Mouse (Mus musculus) heart, postnatal 36 days (tissue): ENCODE data around the gene Rad51b. TPM values are rescaled to one million over a fixed set of nuclear protein-coding genes. Genes with fewer than 3 reads are reported as not detected.

Source experiments
- DNase-seq, 2 experiments: peaks; one replicate each; pipeline ENCODE4 v3.0.0; 2021 to 2022
- intact Hi-C: fragments of 180-260 bp; cut with DNase I; formaldehyde crosslinking; loops from one replicate; pipeline ENCODE4 v1.15.1; 2025
- total RNA-seq, 2 experiments: library from RNA; stranded (reverse); gene quantifications; 2 replicates each; pipeline ENCODE4 v1.2.3; 2021

Gene Rad51b
- total RNA-seq, 2 experiments from 2014 or later, result 0.53 to 0.60 TPM

GRCm38 (mm10) chr12:79551274-79551673 is 254.2 kb downstream of the Rad51b start:
- DNase-seq, result no peak
- intact Hi-C loops, result no loop called here

GRCm38 (mm10) chr12:79553056-79553455 is 256.0 kb downstream of the Rad51b start:
- intact Hi-C loops, result no loop called here
- no peak for DNase-seq

GRCm38 (mm10) chr12:79557904-79558303 is 260.8 kb downstream of the Rad51b start:
- intact Hi-C loops, result no loop called here

GRCm38 (mm10) chr12:79558711-79559110 is 261.6 kb downstream of the Rad51b start:
- no peak for DNase-seq
- intact Hi-C loops, result no loop called here

More at GRCm38 (mm10) chr12:79557904-79558303, 260.8 kb downstream of the Rad51b start:
- no peak for DNase-seq

GRCm38 (mm10) chr12:79559410-79560015 is 262.4 kb downstream of the Rad51b start:
- intact Hi-C loops, result no loop called here
- DNase-seq, result no peak

- intact Hi-C loops, result no loop called here
- DNase-seq, result no peak
Measured at GRCm38 (mm10) chr12:79560084-79560699, 263.1 kb downstream of the Rad51b start.

GRCm38 (mm10) chr12:79560893-79561292 is 263.8 kb downstream of the Rad51b start:
- DNase-seq, result no peak
- intact Hi-C loops, result no loop called here

- DNase-seq, result no peak
- intact Hi-C loops, result no loop called here
Measured at GRCm38 (mm10) chr12:79574159-79575040, 277.3 kb downstream of the Rad51b start.

GRCm38 (mm10) chr12:79575041-79575541 is 278.0 kb downstream of the Rad51b start:
- no peak for DNase-seq
- intact Hi-C loops, result no loop called here

GRCm38 (mm10) chr12:79577525-79577924 is 280.4 kb downstream of the Rad51b start:
- intact Hi-C loops, result no loop called here
- no peak for DNase-seq

- intact Hi-C loops, result no loop called here
- DNase-seq, result peak; percentile 14 to 18
Measured at GRCm38 (mm10) chr12:79579018-79579585, 282.0 kb downstream of the Rad51b start.

GRCm38 (mm10) chr12:79579837-79580236 is 282.8 kb downstream of the Rad51b start:
- intact Hi-C loops, result no loop called here
- DNase-seq, result peak in 1 of 2 experiments; percentile 13

GRCm38 (mm10) chr12:79584556-79585307 is 287.6 kb downstream of the Rad51b start:
- DNase-seq, result no peak
- intact Hi-C loops, result no loop called here

- intact Hi-C loops, result no loop called here
- DNase-seq, result no peak
Measured at GRCm38 (mm10) chr12:79585336-79585735, 288.3 kb downstream of the Rad51b start.

GRCm38 (mm10) chr12:79588831-79589230 is 291.7 kb downstream of the Rad51b start:
- DNase-seq, result no peak
- intact Hi-C loops, result no loop called here

GRCm38 (mm10) chr12:79592206-79592605 is 295.1 kb downstream of the Rad51b start:
- no peak for DNase-seq
- intact Hi-C loops, result no loop called here

GRCm38 (mm10) chr12:79596842-79597241 is 299.8 kb downstream of the Rad51b start:
- intact Hi-C loops, result loop anchor here (5.0 kb wide), 1 partner anchor 65 kb away; no protein-coding TSS in a partner anchor

GRCm38 (mm10) chr12:79597351-79597750 is 300.3 kb downstream of the Rad51b start:
- no peak for DNase-seq
- intact Hi-C loops, result loop anchor here (5.0 kb wide), 1 partner anchor 65 kb away; no protein-coding TSS in a partner anchor

More at GRCm38 (mm10) chr12:79596842-79597241, 299.8 kb downstream of the Rad51b start:
- no peak for DNase-seq

- intact Hi-C loops, result loop anchor here (5.0 kb wide), 1 partner anchor 65 kb away; no protein-coding TSS in a partner anchor
- no peak for DNase-seq
Measured at GRCm38 (mm10) chr12:79597786-79598185, 300.7 kb downstream of the Rad51b start.

- DNase-seq, result no peak
- intact Hi-C loops, result loop anchor here (5.0 kb wide), 1 partner anchor 66 kb away; no protein-coding TSS in a partner anchor
Measured at GRCm38 (mm10) chr12:79598496-79598895, 301.4 kb downstream of the Rad51b start.
